Comparison of ENCODE assay signal across 9 mouse cellular contexts in the genomic region with DNA sequence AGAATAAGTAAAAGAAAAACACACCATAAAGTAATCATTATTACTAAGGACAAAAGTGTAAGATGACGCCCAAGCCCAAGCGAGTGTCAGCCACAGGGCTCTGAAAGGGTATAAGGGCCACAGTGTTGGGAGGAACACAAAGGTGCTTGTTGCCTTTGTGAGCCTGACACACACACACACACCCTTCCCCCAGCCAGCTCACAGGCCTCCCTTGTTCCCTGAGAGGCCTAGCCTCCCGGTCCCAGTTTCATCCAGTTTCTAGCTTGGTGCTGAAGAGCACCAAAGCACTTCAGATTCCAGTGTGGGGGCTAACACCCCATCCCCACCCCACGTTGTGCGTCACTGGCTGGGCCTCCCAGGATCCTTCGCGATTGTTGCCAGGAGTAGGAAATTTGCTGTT. TPM values are rescaled to one million over a fixed set of nuclear protein-coding genes. Genes with fewer than 3 reads are reported as not detected.
DNase-seq lines count a peak whose midpoint lies in the region; ATAC-seq lines count a peak whose summit lies in the region.
"Had no signal": no experiment of that assay in that cellular context is flagged by ENCODE, and none has a peak within 500 bp of the region (broad histone marks: within the 10 kb centered on the region; RNA-seq: fewer than 3 reads in every experiment).

No protein-coding gene starts in this region.

- H3K9me3 ChIP-seq in lung, embryonic 16.5 days (ENCODE audit: control insufficient read depth, low read length) = no peaks in the 10 kb centered on the region
- no peaks in the 10 kb centered on the region for H3K9me3 ChIP-seq in forebrain, embryonic 12.5 days
- H3K9me3 ChIP-seq: heart, embryonic 13.5 days had no signal

- no peak overlapping the region for H3K4me3 ChIP-seq in lung, embryonic 16.5 days (ENCODE audit: low read length)
- H3K4me3 ChIP-seq in forebrain, embryonic 12.5 days (replicated peaks) = no peak overlapping the region
- H3K4me3 ChIP-seq: heart, embryonic 13.5 days had no signal

- H3K27me3 ChIP-seq in lung, embryonic 16.5 days (ENCODE audit: control insufficient read depth, insufficient read depth, low read depth, low read length) = no peaks in the 10 kb centered on the region
- no peaks in the 10 kb centered on the region for H3K27me3 ChIP-seq in forebrain, embryonic 12.5 days

- peak; percentile 37 for ATAC-seq in lung, embryonic 16.5 days (ENCODE audit: low read depth)
- ATAC-seq in forebrain, embryonic 12.5 days (ENCODE audit: low FRiP score) = peak; percentile 72; the same call in 1 of the 2 replicates

- H3K27ac ChIP-seq in lung, embryonic 16.5 days (ENCODE audit: low read length) = peak overlapping the region; percentile 64
- 0 out of 2 replicates have a peak overlapping the region, but pooled peaks have one; percentile 19 for H3K27ac ChIP-seq in forebrain, embryonic 12.5 days
- H3K27ac ChIP-seq: heart, embryonic 13.5 days had no signal

- DNase-seq in lung, postnatal 36 days = no peak
- DNase-seq in layer of hippocampus, postnatal 36 days = peak; percentile 31 to 51
- DNase-seq in retina, postnatal 1 day = peak; percentile 35
- DNase-seq in natural killer cell, adult 2 months (ENCODE audit: low spot score in 2 of 2) = no peak
- DNase-seq in adrenal gland, postnatal 25 days = no peak
- no peak for DNase-seq in adrenal gland, adult 2 months

- 39% methylated on average over 7 of the region's 7 CpGs for WGBS in lung, embryonic 16.5 days
- WGBS in forebrain, embryonic 12.5 days = 24% methylated on average over 7 of the region's 7 CpGs

- no peaks in the 10 kb centered on the region for H3K36me3 ChIP-seq in lung, embryonic 16.5 days (ENCODE audit: control insufficient read depth, insufficient read depth, low read length)
- H3K36me3 ChIP-seq in forebrain, embryonic 12.5 days (replicated peaks) = no peaks in the 10 kb centered on the region
- H3K36me3 ChIP-seq: heart, embryonic 13.5 days had no signal

- peaks cover 12% of the 10 kb centered on the region for H3K4me1 ChIP-seq in lung, embryonic 16.5 days (replicated peaks; ENCODE audit: control insufficient read depth, insufficient read depth, low read length)
- H3K4me1 ChIP-seq in forebrain, embryonic 12.5 days = peaks cover 30% of the 10 kb centered on the region

- H3K9ac ChIP-seq in lung, embryonic 16.5 days (ENCODE audit: low read length) = no peak overlapping the region
- no peak overlapping the region for H3K9ac ChIP-seq in forebrain, embryonic 12.5 days
- H3K9ac ChIP-seq: heart, embryonic 13.5 days had no signal

- no peak overlapping the region for H3K4me2 ChIP-seq in lung, embryonic 16.5 days (ENCODE audit: low read depth, low read length)
- no peak overlapping the region for H3K4me2 ChIP-seq in forebrain, embryonic 12.5 days
- H3K4me2 ChIP-seq: heart, embryonic 13.5 days had no signal

RNA-seq across cellular contexts. Expression of a gene that starts 14.7 kb away (rescaled TPM):
- polyA plus RNA-seq in lung, embryonic 16.5 days (2015; fragmentation: Nextera tagmentation; extraction: Ambion mirVana) = 13.3 and 14.3 TPM in 2 replicates
- polyA plus RNA-seq in forebrain, embryonic 12.5 days (2016; fragmentation: Nextera tagmentation; extraction: Ambion mirVana) = 18.2 and 22.6 TPM in 2 replicates
- total RNA-seq in layer of hippocampus, postnatal 36 days (2021) = under 1 TPM; 0.56 to 0.85 TPM
- 1.2 and 2.2 TPM in 2 replicates for total RNA-seq in adrenal gland, postnatal 25 days (2021)
- under 1 TPM; 0.46 to 0.83 TPM for total RNA-seq in adrenal gland, adult 2 months (2021)
- polyA plus RNA-seq in adrenal gland, adult 2 months (2012; rRNA removed) = 0.08 TPM in 1 of 2 replicates, not detected in the other

Comparison
In these comparisons a context has a peak if more than half of its experiments do, and no peak if none do; other contexts are left out.
1. DNase-seq: peak in layer of hippocampus, postnatal 36 days (2 of 2) and retina, postnatal 1 day (single experiment); none in lung, postnatal 36 days (single experiment), natural killer cell, adult 2 months (0 of 2), adrenal gland, postnatal 25 days (single experiment) and adrenal gland, adult 2 months (single experiment).